Comparison of ENCODE assay signal across 8 mouse cellular contexts in the genomic region with DNA sequence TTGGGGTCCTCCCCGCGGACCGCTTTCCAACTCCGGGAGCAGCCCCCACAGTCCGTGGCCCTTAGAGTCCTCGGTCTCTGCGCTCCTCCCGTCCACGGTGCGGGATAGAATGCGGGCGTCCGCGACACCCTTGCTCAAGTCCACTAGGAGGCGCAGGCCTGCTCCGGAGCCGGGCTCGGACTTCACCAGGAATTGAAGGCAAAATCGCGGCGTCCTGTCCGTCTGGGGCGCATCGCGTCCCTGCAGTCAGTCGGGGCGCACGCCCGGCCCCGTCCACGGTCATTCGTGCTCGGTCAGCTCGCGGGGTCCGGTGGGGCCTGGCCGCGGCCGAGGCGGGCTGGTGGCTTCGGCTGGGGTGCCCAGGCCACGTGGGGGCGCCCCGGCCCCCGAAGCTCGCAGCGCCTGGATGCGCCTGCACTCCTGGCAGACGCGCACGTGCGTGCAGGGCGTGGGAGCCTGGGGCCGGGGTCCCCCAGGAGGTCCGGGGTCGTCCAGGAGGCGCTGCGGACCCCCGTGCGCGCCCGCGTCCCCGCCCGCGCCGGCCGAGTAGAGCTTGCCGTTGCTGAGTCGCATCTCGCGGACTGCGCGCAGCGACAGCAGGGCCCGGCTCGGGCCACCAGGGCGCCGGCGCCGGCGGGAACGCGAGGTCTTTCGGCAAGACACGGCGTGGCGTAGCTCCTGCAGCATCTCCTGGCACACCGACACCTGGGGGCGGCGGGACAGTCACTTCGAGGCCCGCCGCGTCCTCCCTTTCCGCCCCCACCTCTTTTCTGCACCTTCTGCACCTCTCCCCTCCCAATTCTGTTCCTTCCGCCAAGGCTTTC. TPM values are rescaled to one million over a fixed set of nuclear protein-coding genes. Genes with fewer than 3 reads are reported as not detected.
DNase-seq lines count a peak whose midpoint lies in the region; ATAC-seq and TF ChIP-seq lines count a peak whose summit lies in the region.

No protein-coding gene starts in this region.

- DNase-seq in ovary, postnatal 36 days (ENCODE audit: low spot score): peak; percentile 28
- DNase-seq in ovary, postnatal 10 days (ENCODE audit: low spot score): no peak
- DNase-seq in cerebellum, adult 11 months: peak; percentile 80
- DNase-seq in limb, embryonic 14.5 days (ENCODE audit: low spot score): peak; percentile 25
- peak; percentile 76 for DNase-seq in midbrain, postnatal 0 days (ENCODE audit: low spot score)
- DNase-seq in T-cell, adult 2 months (ENCODE audit: low spot score): no peak

- peaks cover 54% of the 10 kb centered on the region for H3K4me1 ChIP-seq in forebrain, embryonic 13.5 days
- peaks cover 6% of the 10 kb centered on the region; the same call in 1 of the 2 replicates for H3K4me1 ChIP-seq in intestine, embryonic 16.5 days (ENCODE audit: control insufficient read depth, insufficient read depth, low read length)
- H3K4me1 ChIP-seq in limb, embryonic 14.5 days (ENCODE audit: control insufficient read depth, insufficient read depth, low read length): 0 out of 2 replicates have a peak, but pooled peaks cover 10% of the 10 kb centered on the region
- peaks cover 41% of the 10 kb centered on the region for H3K4me1 ChIP-seq in midbrain, postnatal 0 days (ENCODE audit: insufficient read depth, low read length)

- no peaks in the 10 kb centered on the region for H3K9me3 ChIP-seq in forebrain, embryonic 13.5 days (replicated peaks)
- H3K9me3 ChIP-seq in intestine, embryonic 16.5 days (ENCODE audit: control insufficient read depth, low read length): no peaks in the 10 kb centered on the region
- H3K9me3 ChIP-seq in limb, embryonic 14.5 days (ENCODE audit: control insufficient read depth, low read length): no peaks in the 10 kb centered on the region
- no peaks in the 10 kb centered on the region for H3K9me3 ChIP-seq in midbrain, postnatal 0 days (ENCODE audit: low read length)

- peaks cover 58% of the 10 kb centered on the region for H3K27me3 ChIP-seq in forebrain, embryonic 13.5 days
- H3K27me3 ChIP-seq in intestine, embryonic 16.5 days (replicated peaks; ENCODE audit: control insufficient read depth, insufficient read depth, low read length): peaks cover 64% of the 10 kb centered on the region
- peaks cover 80% of the 10 kb centered on the region for H3K27me3 ChIP-seq in limb, embryonic 14.5 days (ENCODE audit: control insufficient read depth, insufficient read depth, low read length)
- no peaks in the 10 kb centered on the region for H3K27me3 ChIP-seq in midbrain, postnatal 0 days (ENCODE audit: insufficient read depth, low read length)

- WGBS in forebrain, embryonic 13.5 days: 2% methylated on average over 96 of the region's 97 CpGs
- WGBS in intestine, embryonic 16.5 days: 5% methylated on average over 95 of the region's 97 CpGs
- 4% methylated on average over 66 of the region's 97 CpGs for WGBS in limb, embryonic 14.5 days
- 3% methylated on average over 62 of the region's 97 CpGs for WGBS in midbrain, postnatal 0 days

- peaks cover 36% of the 10 kb centered on the region for H3K36me3 ChIP-seq in forebrain, embryonic 13.5 days (ENCODE audit: poor library complexity, severe bottlenecking)
- H3K36me3 ChIP-seq in intestine, embryonic 16.5 days (ENCODE audit: control insufficient read depth, insufficient read depth, low read length): no peaks in the 10 kb centered on the region
- H3K36me3 ChIP-seq in limb, embryonic 14.5 days (ENCODE audit: control insufficient read depth, insufficient read depth, low read length): peaks cover 30% of the 10 kb centered on the region
- peaks cover 22% of the 10 kb centered on the region for H3K36me3 ChIP-seq in midbrain, postnatal 0 days (ENCODE audit: insufficient read depth, low read length)

- H3K4me2 ChIP-seq in forebrain, embryonic 13.5 days: peak overlapping the region; percentile 71
- H3K4me2 ChIP-seq in intestine, embryonic 16.5 days (ENCODE audit: low read depth, low read length): peak overlapping the region; percentile 79
- peak overlapping the region; percentile 49 for H3K4me2 ChIP-seq in limb, embryonic 14.5 days (replicated peaks; ENCODE audit: low read depth, low read length, severe bottlenecking)
- peak overlapping the region; percentile 56 for H3K4me2 ChIP-seq in midbrain, postnatal 0 days (ENCODE audit: low read depth, low read length, poor library complexity, severe bottlenecking)

- peak overlapping the region; percentile 64 for H3K9ac ChIP-seq in forebrain, embryonic 13.5 days
- no peak overlapping the region for H3K9ac ChIP-seq in intestine, embryonic 16.5 days (ENCODE audit: low read depth, low read length)
- no peak overlapping the region for H3K9ac ChIP-seq in limb, embryonic 14.5 days (ENCODE audit: low read depth, low read length, severe bottlenecking)
- peak overlapping the region; percentile 63 for H3K9ac ChIP-seq in midbrain, postnatal 0 days (replicated peaks; ENCODE audit: low read length, poor library complexity, severe bottlenecking)

- peak overlapping the region; percentile 37 for H3K4me3 ChIP-seq in forebrain, embryonic 13.5 days
- peak overlapping the region; percentile 41 for H3K4me3 ChIP-seq in intestine, embryonic 16.5 days (ENCODE audit: low read length)
- peak overlapping the region; percentile 27 for H3K4me3 ChIP-seq in limb, embryonic 14.5 days (replicated peaks; ENCODE audit: low read length)
- peak overlapping the region; percentile 19 for H3K4me3 ChIP-seq in midbrain, postnatal 0 days (ENCODE audit: low read depth, low read length)

- TF ChIP-seq POLR2A in limb, embryonic 14.5 days (IDR thresholded peaks at IDR 0.05; ENCODE audit: borderline replicate concordance, extremely low read depth, insufficient read depth, insufficient read length): no peak

- H3K27ac ChIP-seq in forebrain, embryonic 13.5 days: peak overlapping the region; percentile 95
- H3K27ac ChIP-seq in intestine, embryonic 16.5 days (ENCODE audit: low read length): no peak overlapping the region
- no peak overlapping the region for H3K27ac ChIP-seq in limb, embryonic 14.5 days (replicated peaks; ENCODE audit: low read depth, low read length)
- peak overlapping the region; percentile 97 for H3K27ac ChIP-seq in midbrain, postnatal 0 days (ENCODE audit: low read depth, low read length)

- peak; percentile 77 for TF ChIP-seq CTCF in midbrain, postnatal 0 days (IDR thresholded peaks at IDR 0.05)

- ATAC-seq in forebrain, embryonic 13.5 days: peak; percentile 11; the same call in 1 of the 2 replicates
- peak; percentile 30 for ATAC-seq in intestine, embryonic 16.5 days
- no peak for ATAC-seq in limb, embryonic 14.5 days (ENCODE audit: low FRiP score, low read depth)
- ATAC-seq in midbrain, postnatal 0 days (ENCODE audit: low FRiP score): 0 out of 2 replicates have a peak, but pooled peaks have one; percentile 1

RNA-seq across cellular contexts. Expression of gene Atp1a3, which starts 4.5 kb away (rescaled TPM):
- polyA plus RNA-seq in forebrain, embryonic 13.5 days (2015; fragmentation: Nextera tagmentation; extraction: Ambion mirVana): 95.0 and 107 TPM in 2 replicates
- polyA plus RNA-seq in intestine, embryonic 16.5 days (2015; fragmentation: Nextera tagmentation; extraction: Ambion mirVana): 3.5 and 3.9 TPM in 2 replicates
- polyA plus RNA-seq in limb, embryonic 14.5 days (2012; rRNA removed): 0.84 and 1.1 TPM in 2 replicates
- polyA plus RNA-seq in limb, embryonic 14.5 days (2014; fragmentation: Nextera tagmentation; extraction: Ambion mirVana): 0.54 and 0.69 TPM in 2 replicates
- 493 and 502 TPM in 2 replicates for total RNA-seq in midbrain, postnatal 0 days (2014; rRNA removed)
- polyA plus RNA-seq in midbrain, postnatal 0 days (2015; fragmentation: Nextera tagmentation; extraction: Ambion mirVana): 727 and 786 TPM in 2 replicates

RNA-seq across cellular contexts. Expression of gene Rabac1, which starts 37.7 kb away (rescaled TPM):
- polyA plus RNA-seq in forebrain, embryonic 13.5 days (2015; fragmentation: Nextera tagmentation; extraction: Ambion mirVana): 128 and 138 TPM in 2 replicates
- polyA plus RNA-seq in intestine, embryonic 16.5 days (2015; fragmentation: Nextera tagmentation; extraction: Ambion mirVana): 151 and 153 TPM in 2 replicates
- 185 and 268 TPM in 2 replicates for polyA plus RNA-seq in limb, embryonic 14.5 days (2012; rRNA removed)
- polyA plus RNA-seq in limb, embryonic 14.5 days (2014; fragmentation: Nextera tagmentation; extraction: Ambion mirVana): 212 and 230 TPM in 2 replicates
- 516 and 704 TPM in 2 replicates for total RNA-seq in midbrain, postnatal 0 days (2014; rRNA removed)
- polyA plus RNA-seq in midbrain, postnatal 0 days (2015; fragmentation: Nextera tagmentation; extraction: Ambion mirVana): 466 and 515 TPM in 2 replicates

Comparison
In these comparisons a context has a peak if more than half of its experiments do, and no peak if none do; other contexts are left out.
1. DNase-seq: peak in ovary, postnatal 36 days (single experiment), cerebellum, adult 11 months (single experiment), limb, embryonic 14.5 days (single experiment) and midbrain, postnatal 0 days (single experiment); none in ovary, postnatal 10 days (single experiment) and T-cell, adult 2 months (single experiment).
2. H3K27ac ChIP-seq: peak in forebrain, embryonic 13.5 days (single experiment) and midbrain, postnatal 0 days (single experiment); none in intestine, embryonic 16.5 days (single experiment) and limb, embryonic 14.5 days (single experiment).
3. H3K9ac ChIP-seq: peak in forebrain, embryonic 13.5 days (single experiment) and midbrain, postnatal 0 days (single experiment); none in intestine, embryonic 16.5 days (single experiment) and limb, embryonic 14.5 days (single experiment).
4. RNA of gene Atp1a3, which starts 4.5 kb away (polyA plus RNA-seq): 727 to 786 TPM in midbrain, postnatal 0 days and 95.0 to 107 TPM in forebrain, embryonic 13.5 days; 3.5 to 3.9 TPM in intestine, embryonic 16.5 days and 0.54 to 1.1 TPM in limb, embryonic 14.5 days; every median in the first group is over 10 times any median in the second.
5. Peak in every context shown above with its lines, with median percentiles within 50 percentile points of each other: H3K4me2 ChIP-seq and H3K4me3 ChIP-seq.